9 mouse cellular contexts compared by ENCODE assay signal in genomic region chr15:103190531-103191462, GRCm38 (mm10). TPM values are rescaled to one million over a fixed set of nuclear protein-coding genes. Genes with fewer than 3 reads are reported as not detected.
DNase-seq lines count a peak whose midpoint lies in the region; ATAC-seq and TF ChIP-seq lines count a peak whose summit lies in the region.
"Had no signal": no experiment of that assay in that cellular context is flagged by ENCODE, and none has a peak within 500 bp of the region (broad histone marks: within the 10 kb centered on the region; RNA-seq: fewer than 3 reads in every experiment).

No protein-coding gene starts in this region.

- POLR2A ChIA-PET in Patski (lab: Charles Lee) = interaction anchor here (0.6 to 0.7 kb wide), 2 partner anchors 11 to 112 kb away, joined by 3 to 4 read pairs; no protein-coding TSS in a partner anchor

- no peak overlapping the region for H3K9ac ChIP-seq in forebrain, embryonic 11.5 days (ENCODE audit: low read length)
- H3K9ac ChIP-seq in forebrain, embryonic 13.5 days = no peak overlapping the region
- H3K9ac ChIP-seq in liver, adult 2 months (ENCODE audit: low read depth, low read length) = no peak overlapping the region
- no peak overlapping the region for H3K9ac ChIP-seq in liver, embryonic 12.5 days
- no peak overlapping the region for H3K9ac ChIP-seq in midbrain, embryonic 16.5 days (ENCODE audit: low read depth, low read length)
- H3K9ac ChIP-seq: heart, embryonic 13.5 days had no signal

- H3K79me2 ChIP-seq in liver, adult 2 months (ENCODE audit: control insufficient read depth, insufficient read depth, low read length) = no peaks in the 10 kb centered on the region

- no peaks in the 10 kb centered on the region for H3K9me3 ChIP-seq in forebrain, embryonic 11.5 days (ENCODE audit: control insufficient read depth, low read length)
- H3K9me3 ChIP-seq in forebrain, embryonic 13.5 days (replicated peaks) = no peaks in the 10 kb centered on the region
- H3K9me3 ChIP-seq in liver, embryonic 12.5 days (replicated peaks) = no peaks in the 10 kb centered on the region
- no peaks in the 10 kb centered on the region for H3K9me3 ChIP-seq in midbrain, embryonic 16.5 days (replicated peaks; ENCODE audit: control insufficient read depth, low read length, poor library complexity, severe bottlenecking)
- H3K9me3 ChIP-seq: heart, embryonic 13.5 days had no signal

- no peak overlapping the region for H3K4me2 ChIP-seq in forebrain, embryonic 11.5 days (ENCODE audit: low read depth, low read length, severe bottlenecking)
- no peak overlapping the region for H3K4me2 ChIP-seq in forebrain, embryonic 13.5 days
- no peak overlapping the region for H3K4me2 ChIP-seq in liver, embryonic 12.5 days
- no peak overlapping the region for H3K4me2 ChIP-seq in midbrain, embryonic 16.5 days (ENCODE audit: low read length)
- H3K4me2 ChIP-seq: heart, embryonic 13.5 days had no signal

- no peaks in the 10 kb centered on the region for H3K27me3 ChIP-seq in forebrain, embryonic 11.5 days (ENCODE audit: control insufficient read depth, insufficient read depth, low read length)
- no peaks in the 10 kb centered on the region for H3K27me3 ChIP-seq in forebrain, embryonic 13.5 days
- no peaks in the 10 kb centered on the region for H3K27me3 ChIP-seq in liver, adult 2 months (ENCODE audit: control insufficient read depth, insufficient read depth, low read length)
- H3K27me3 ChIP-seq in liver, embryonic 12.5 days (replicated peaks) = no peaks in the 10 kb centered on the region
- H3K27me3 ChIP-seq in Patski = no peaks in the 10 kb centered on the region
- no peaks in the 10 kb centered on the region for H3K27me3 ChIP-seq in midbrain, embryonic 16.5 days (ENCODE audit: control insufficient read depth, insufficient read depth, low read depth, low read length)
- H3K27me3 ChIP-seq: heart, embryonic 13.5 days had no signal

- ATAC-seq in forebrain, embryonic 11.5 days (replicated peaks; ENCODE audit: low FRiP score) = no peak
- no peak for ATAC-seq in forebrain, embryonic 13.5 days
- ATAC-seq in liver, embryonic 12.5 days = no peak; the same call in 1 of the 2 replicates
- no peak for ATAC-seq in Patski
- ATAC-seq in granulocyte monocyte progenitor cell, adult 5-6 weeks (replicated peaks; ENCODE audit: poor library complexity, severe bottlenecking) = 0 out of 2 replicates have a peak, but pooled peaks have one; percentile 32
- peak; percentile 52; the same call in 1 of the 2 replicates for ATAC-seq in megakaryocyte-erythroid progenitor cell, adult 5-6 weeks (replicated peaks; ENCODE audit: low FRiP score, low TSS enrichment, poor library complexity, severe bottlenecking)
- ATAC-seq in midbrain, embryonic 16.5 days = no peak

- no peak overlapping the region for H3K27ac ChIP-seq in forebrain, embryonic 11.5 days (ENCODE audit: low read depth, low read length)
- no peak overlapping the region; the same call in 1 of the 2 replicates for H3K27ac ChIP-seq in forebrain, embryonic 13.5 days
- no peak overlapping the region for H3K27ac ChIP-seq in liver, adult 2 months (replicated peaks; ENCODE audit: insufficient read depth, low read depth, low read length)
- no peak overlapping the region for H3K27ac ChIP-seq in liver, embryonic 12.5 days
- no peak overlapping the region for H3K27ac ChIP-seq in midbrain, embryonic 16.5 days (ENCODE audit: low read length)
- H3K27ac ChIP-seq: heart, embryonic 13.5 days had no signal

- in situ Hi-C loops in Patski (cut with MboI; ENCODE audit: low pct_unique_long_range_greater_than_20kb) = no loop called here

- H3K36me3 ChIP-seq in forebrain, embryonic 11.5 days (ENCODE audit: control insufficient read depth, insufficient read depth, low read length) = no peaks in the 10 kb centered on the region; the same call in 1 of the 2 replicates
- H3K36me3 ChIP-seq in forebrain, embryonic 13.5 days (ENCODE audit: poor library complexity, severe bottlenecking) = peaks cover 55% of the 10 kb centered on the region
- peaks cover 5% of the 10 kb centered on the region; the same call in 1 of the 2 replicates for H3K36me3 ChIP-seq in liver, adult 2 months (ENCODE audit: control insufficient read depth, insufficient read depth, low read length)
- peaks cover 58% of the 10 kb centered on the region for H3K36me3 ChIP-seq in liver, embryonic 12.5 days
- peaks cover 12% of the 10 kb centered on the region; the same call in 1 of the 2 replicates for H3K36me3 ChIP-seq in midbrain, embryonic 16.5 days (ENCODE audit: control insufficient read depth, insufficient read depth, low read length)

- H3K4me1 ChIP-seq in forebrain, embryonic 11.5 days (replicated peaks; ENCODE audit: control insufficient read depth, insufficient read depth, low read length) = no peaks in the 10 kb centered on the region
- no peaks in the 10 kb centered on the region for H3K4me1 ChIP-seq in forebrain, embryonic 13.5 days
- H3K4me1 ChIP-seq in liver, adult 2 months (ENCODE audit: control insufficient read depth, insufficient read depth, low read length) = no peaks in the 10 kb centered on the region
- H3K4me1 ChIP-seq in liver, embryonic 12.5 days = no peaks in the 10 kb centered on the region
- no peaks in the 10 kb centered on the region for H3K4me1 ChIP-seq in midbrain, embryonic 16.5 days (ENCODE audit: control insufficient read depth, insufficient read depth, low read length)

- H3K4me3 ChIP-seq in forebrain, embryonic 11.5 days (ENCODE audit: low read depth, low read length) = no peak overlapping the region
- no peak overlapping the region for H3K4me3 ChIP-seq in forebrain, embryonic 13.5 days
- no peak overlapping the region for H3K4me3 ChIP-seq in liver, adult 2 months (ENCODE audit: insufficient read depth, low read depth, low read length)
- no peak overlapping the region for H3K4me3 ChIP-seq in liver, embryonic 12.5 days
- no peak overlapping the region for H3K4me3 ChIP-seq in midbrain, embryonic 16.5 days (ENCODE audit: low read depth, low read length)
- H3K4me3 ChIP-seq: heart, embryonic 13.5 days had no signal

- CTCF ChIA-PET in Patski (lab: Charles Lee) = interaction anchor here (1.1 to 8.0 kb wide), 12 partner anchors 8 to 204 kb away, joined by 3 to 55 read pairs (median 5); no protein-coding TSS in a partner anchor

- TF ChIP-seq CTCF in liver, adult 2 months (IDR thresholded peaks at IDR 0.05; ENCODE audit: low read depth, low read length) = peak; percentile 73
- TF ChIP-seq CTCF in Patski (IDR thresholded peaks at IDR 0.05) = peak; percentile 85

- no peak for TF ChIP-seq POLR2A in liver, adult 2 months (IDR thresholded peaks at IDR 0.05; ENCODE audit: extremely low read depth, insufficient read depth, low read length)

- WGBS in forebrain, embryonic 11.5 days = 68% methylated on average over 10 of the region's 10 CpGs
- 67% methylated on average over 10 of the region's 10 CpGs for WGBS in forebrain, embryonic 13.5 days
- 60% methylated on average over 10 of the region's 10 CpGs for whole genome bisulfite sequencing in liver, adult 2 months
- 63% methylated on average over 10 of the region's 10 CpGs for WGBS in liver, embryonic 12.5 days (ENCODE audit: insufficient replicate concordance)
- WGBS in midbrain, embryonic 16.5 days = 62% methylated on average over 10 of the region's 10 CpGs

- peak; percentile 55 for DNase-seq in forebrain, embryonic 11.5 days (ENCODE audit: low spot score)
- DNase-seq in liver, adult 2 months (ENCODE audit: extremely low read depth, low read depth, low spot score) = peak; percentile 9
- no peak for DNase-seq in Patski (ENCODE audit: low read depth, low spot score)

RNA-seq across cellular contexts. Expression of gene Smug1, which starts 23.9 kb away (rescaled TPM):
- polyA plus RNA-seq in forebrain, embryonic 11.5 days (2014; fragmentation: Nextera tagmentation; extraction: Ambion mirVana) = 20.5 and 23.3 TPM in 2 replicates
- 24.4 and 27.3 TPM in 2 replicates for polyA plus RNA-seq in forebrain, embryonic 13.5 days (2015; fragmentation: Nextera tagmentation; extraction: Ambion mirVana)
- total RNA-seq in liver, adult 2 months (2014; rRNA removed) = 6.8 and 8.1 TPM in 2 replicates
- polyA plus RNA-seq in liver, adult 2 months (2012; rRNA removed) = 9.9 and 11.1 TPM in 2 replicates
- 6.7 and 7.8 TPM in 2 replicates for polyA plus RNA-seq in liver, embryonic 12.5 days (2016; fragmentation: Nextera tagmentation; extraction: Ambion mirVana)
- polyA plus RNA-seq in Patski (2021) = 17.4 TPM
- total RNA-seq in granulocyte monocyte progenitor cell, adult 5-6 weeks (2014; fragmentation: Nextera tagmentation) = 3.3 and 4.7 TPM in 2 replicates
- total RNA-seq in granulocyte monocyte progenitor cell, adult 5-6 weeks (2017) = 1.8 and 4.0 TPM in 2 replicates
- 3.6 and 5.9 TPM in 2 replicates for total RNA-seq in megakaryocyte-erythroid progenitor cell, adult 5-6 weeks (2014; fragmentation: Nextera tagmentation)
- total RNA-seq in megakaryocyte-erythroid progenitor cell, adult 5-6 weeks (2017) = 2.2 and 4.2 TPM in 2 replicates
- 24.3 and 25.5 TPM in 2 replicates for polyA plus RNA-seq in midbrain, embryonic 16.5 days (2015; fragmentation: Nextera tagmentation; extraction: Ambion mirVana)

RNA-seq across cellular contexts. Expression of gene Cbx5, which starts 48.8 kb away (rescaled TPM):
- polyA plus RNA-seq in forebrain, embryonic 11.5 days (2014; fragmentation: Nextera tagmentation; extraction: Ambion mirVana) = 214 and 221 TPM in 2 replicates
- polyA plus RNA-seq in forebrain, embryonic 13.5 days (2015; fragmentation: Nextera tagmentation; extraction: Ambion mirVana) = 161 and 174 TPM in 2 replicates
- 14.1 and 14.9 TPM in 2 replicates for total RNA-seq in liver, adult 2 months (2014; rRNA removed)
- 4.2 and 5.2 TPM in 2 replicates for polyA plus RNA-seq in liver, adult 2 months (2012; rRNA removed)
- 84.2 and 84.5 TPM in 2 replicates for polyA plus RNA-seq in liver, embryonic 12.5 days (2016; fragmentation: Nextera tagmentation; extraction: Ambion mirVana)
- polyA plus RNA-seq in Patski (2021) = 92.4 TPM
- 105 and 120 TPM in 2 replicates for total RNA-seq in granulocyte monocyte progenitor cell, adult 5-6 weeks (2014; fragmentation: Nextera tagmentation)
- total RNA-seq in granulocyte monocyte progenitor cell, adult 5-6 weeks (2017) = 225 and 229 TPM in 2 replicates
- total RNA-seq in megakaryocyte-erythroid progenitor cell, adult 5-6 weeks (2014; fragmentation: Nextera tagmentation) = 151 and 165 TPM in 2 replicates
- 183 and 300 TPM in 2 replicates for total RNA-seq in megakaryocyte-erythroid progenitor cell, adult 5-6 weeks (2017)
- 139 and 151 TPM in 2 replicates for polyA plus RNA-seq in midbrain, embryonic 16.5 days (2015; fragmentation: Nextera tagmentation; extraction: Ambion mirVana)

RNA-seq across cellular contexts. Expression of gene Hnrnpa1, which starts 49.4 kb away (rescaled TPM):
- polyA plus RNA-seq in forebrain, embryonic 11.5 days (2014; fragmentation: Nextera tagmentation; extraction: Ambion mirVana) = 1,395 and 1,473 TPM in 2 replicates
- polyA plus RNA-seq in forebrain, embryonic 13.5 days (2015; fragmentation: Nextera tagmentation; extraction: Ambion mirVana) = 1,312 and 1,385 TPM in 2 replicates
- 58.2 and 58.9 TPM in 2 replicates for total RNA-seq in liver, adult 2 months (2014; rRNA removed)
- polyA plus RNA-seq in liver, adult 2 months (2012; rRNA removed) = 16.3 and 17.7 TPM in 2 replicates
- polyA plus RNA-seq in liver, embryonic 12.5 days (2016; fragmentation: Nextera tagmentation; extraction: Ambion mirVana) = 584 and 591 TPM in 2 replicates
- 667 TPM for polyA plus RNA-seq in Patski (2021)
- 605 and 693 TPM in 2 replicates for total RNA-seq in granulocyte monocyte progenitor cell, adult 5-6 weeks (2014; fragmentation: Nextera tagmentation)
- 956 and 1,234 TPM in 2 replicates for total RNA-seq in granulocyte monocyte progenitor cell, adult 5-6 weeks (2017)
- total RNA-seq in megakaryocyte-erythroid progenitor cell, adult 5-6 weeks (2014; fragmentation: Nextera tagmentation) = 845 and 937 TPM in 2 replicates
- 2,161 and 2,727 TPM in 2 replicates for total RNA-seq in megakaryocyte-erythroid progenitor cell, adult 5-6 weeks (2017)
- polyA plus RNA-seq in midbrain, embryonic 16.5 days (2015; fragmentation: Nextera tagmentation; extraction: Ambion mirVana) = 630 and 680 TPM in 2 replicates

Comparison
In these comparisons a context has a peak if more than half of its experiments do, and no peak if none do; other contexts are left out.
1. RNA of gene Cbx5, which starts 48.8 kb away (polyA plus RNA-seq): 214 to 221 TPM in forebrain, embryonic 11.5 days, 161 to 174 TPM in forebrain, embryonic 13.5 days, 139 to 151 TPM in midbrain, embryonic 16.5 days, 92.4 TPM in Patski (single experiment) and 84.2 to 84.5 TPM in liver, embryonic 12.5 days; 4.2 to 5.2 TPM in liver, adult 2 months; every median in the first group is over 10 times any median in the second.
2. RNA of gene Hnrnpa1, which starts 49.4 kb away (polyA plus RNA-seq): 1,395 to 1,473 TPM in forebrain, embryonic 11.5 days, 1,312 to 1,385 TPM in forebrain, embryonic 13.5 days, 667 TPM in Patski (single experiment), 630 to 680 TPM in midbrain, embryonic 16.5 days and 584 to 591 TPM in liver, embryonic 12.5 days; 16.3 to 17.7 TPM in liver, adult 2 months; every median in the first group is over 10 times any median in the second.
3. ATAC-seq: peak in granulocyte monocyte progenitor cell, adult 5-6 weeks (single experiment) and megakaryocyte-erythroid progenitor cell, adult 5-6 weeks (single experiment); none in forebrain, embryonic 11.5 days (single experiment), forebrain, embryonic 13.5 days (single experiment), liver, embryonic 12.5 days (single experiment), Patski (single experiment) and midbrain, embryonic 16.5 days (single experiment).